Mouse (Mus musculus) forebrain, embryonic 14.5 days (tissue): ENCODE results near the gene Irak4. TPM values are rescaled to one million over a fixed set of nuclear protein-coding genes. Genes with fewer than 3 reads are reported as not detected.

ENCODE experiments used
- ATAC-seq: fragments of 200-750 bp; cut with Nextera tagmentation; 2 replicates; pipeline ENCODE4 v1.8.0; 2017; ENCODE audit warnings: mild to moderate bottlenecking, moderate library complexity
- DNase-seq: peaks from one replicate; pipeline ENCODE4 v3.0.0-alpha.2; 2015; ENCODE audit warnings: low spot score
- H3K27ac ChIP-seq: fragments of 300-500 bp; sonication (generic); 2 replicates; pipeline ENCODE4 v1.5.1; 2014; ENCODE audit warnings: low read depth, mild to moderate bottlenecking, control low read depth, low read length, moderate library complexity
- H3K27me3 ChIP-seq: fragments of 300-500 bp; sonication (generic); replicated peaks from 2 replicates; pipeline ENCODE4 v1.6.1; 2014; ENCODE audit warnings: low read length, control low read depth, mixed read lengths; ENCODE audit not compliant: control insufficient read depth, insufficient read depth
- H3K36me3 ChIP-seq: fragments of 300-500 bp; sonication (generic); 2 replicates; pipeline ENCODE4 v1.6.1; 2014; ENCODE audit warnings: low read length, control low read depth; ENCODE audit not compliant: control insufficient read depth, insufficient read depth
- H3K4me1 ChIP-seq: fragments of 300-500 bp; sonication (generic); 2 replicates; pipeline ENCODE4 v1.6.1; 2014; ENCODE audit warnings: antibody characterized with exemption, low read length, control low read depth; ENCODE audit not compliant: control insufficient read depth, insufficient read depth
- H3K4me2 ChIP-seq: fragments of 300-500 bp; sonication (generic); 2 replicates; pipeline ENCODE4 v1.6.1; 2014; ENCODE audit warnings: mild to moderate bottlenecking, control low read depth, low read length
- H3K4me3 ChIP-seq: fragments of 300-500 bp; sonication (generic); 2 replicates; pipeline ENCODE4 v1.5.1; 2014; ENCODE audit warnings: low read depth, low read length, control low read depth
- H3K9ac ChIP-seq: fragments of 300-500 bp; sonication (generic); 2 replicates; pipeline ENCODE4 v1.6.1; 2014; ENCODE audit warnings: mild to moderate bottlenecking, low read length, control low read depth, moderate library complexity
- H3K9me3 ChIP-seq: fragments of 300-500 bp; sonication (generic); replicated peaks from 2 replicates; pipeline ENCODE4 v1.6.1; 2016; ENCODE audit warnings: low read length, control low read depth, mixed read lengths; ENCODE audit not compliant: control insufficient read depth
- WGBS: fragments of 180-500 bp; shearing (Covaris S2); extraction: QIAGEN DNeasy Blood & Tissue Kit; methylation state at CpG from one replicate; pipeline ENCODE4 v1.1.7; 2014; 5-methylcytosine and 5-hydroxymethylcytosine counted together
- polyA plus RNA-seq: library from polyadenylated mRNA; unstranded; fragments of >200 nt; fragmentation: Nextera tagmentation; extraction: Ambion mirVana; gene quantifications from 2 replicates; pipeline ENCODE4 v1.2.1, GENCODE M21; 2014

Irak4 gene
- polyA plus RNA-seq, 1 experiment from 2014 or later: 0.97 TPM

DNA sequence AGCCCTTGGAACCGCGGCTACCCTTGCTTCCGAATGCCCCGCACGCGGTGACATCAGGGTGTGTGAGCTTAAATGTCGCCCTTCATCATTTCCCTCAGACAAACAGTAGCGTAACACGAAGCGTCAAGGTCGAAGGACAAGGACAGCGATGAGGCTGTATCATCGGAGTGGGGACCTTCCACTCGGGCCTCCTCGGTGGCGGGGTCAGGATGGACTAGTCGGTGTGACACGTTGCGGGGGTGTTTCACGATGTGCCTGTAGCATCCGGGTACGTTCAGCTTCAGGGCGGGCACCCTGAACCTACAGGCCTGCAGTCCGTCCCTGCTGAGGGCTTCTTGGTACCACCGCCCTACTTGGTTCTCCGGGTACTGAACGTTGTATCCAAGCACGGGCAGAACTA, 20.2 kb upstream of the Irak4 start:
- Histone ChIP-seq H3K9me3 (no peaks in the 10 kb centered on the region), H3K4me1 (no peaks in the 10 kb centered on the region), H3K4me3 (no peak overlapping the region), H3K36me3 (no peaks in the 10 kb centered on the region), H3K4me2 (no peak overlapping the region), H3K27ac (no peak overlapping the region), H3K27me3 (no peaks in the 10 kb centered on the region), H3K9ac (no peak overlapping the region)
- WGBS: 92% methylated on average over 28 of the region's 28 CpGs
- ATAC-seq (no peak), DNase-seq (no peak)

DNA sequence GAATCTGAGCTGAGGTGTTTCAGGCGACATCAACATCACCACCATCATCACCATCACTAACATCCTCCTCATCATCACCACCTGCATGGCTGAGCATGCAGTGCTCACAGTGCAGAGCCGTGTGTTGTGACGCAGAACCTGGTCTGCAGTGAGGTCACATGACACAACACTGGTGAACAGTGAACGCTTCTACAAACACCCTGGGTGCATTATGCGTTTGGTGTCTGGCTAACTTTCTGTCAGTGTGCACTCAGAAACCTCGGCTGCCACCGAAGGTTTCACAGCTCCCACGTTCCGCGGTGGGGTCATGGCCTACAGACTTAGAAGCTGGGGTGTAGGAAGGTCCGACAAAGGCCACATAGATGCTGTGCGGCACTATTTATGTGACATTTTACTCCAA, 18.5 kb upstream of the Irak4 start:
- ATAC-seq: no peak
- no peak for DNase-seq
- no peak overlapping the region for H3K9ac ChIP-seq
- no peak overlapping the region for H3K4me3 ChIP-seq
- WGBS: 88% methylated on average over 12 of the region's 12 CpGs
- no peak overlapping the region for H3K4me2 ChIP-seq
- H3K9me3 ChIP-seq: no peaks in the 10 kb centered on the region
- no peaks in the 10 kb centered on the region for H3K27me3 ChIP-seq
- H3K36me3 ChIP-seq: peaks cover 3% of the 10 kb centered on the region; the same call in 1 of the 2 replicates
- H3K27ac ChIP-seq: no peak overlapping the region
- H3K4me1 ChIP-seq: no peaks in the 10 kb centered on the region

- Histone ChIP-seq H3K4me3 (no peak overlapping the region), H3K27ac (no peak overlapping the region), H3K9ac (no peak overlapping the region), H3K4me2 (no peak overlapping the region), H3K9me3 (no peaks in the 10 kb centered on the region), H3K27me3 (no peaks in the 10 kb centered on the region), H3K4me1 (no peaks in the 10 kb centered on the region), H3K36me3 (peaks cover 3% of the 10 kb centered on the region; the same call in 1 of the 2 replicates)
- ATAC-seq: no peak
- DNase-seq: no peak
- 76% methylated on average over 3 of the region's 3 CpGs for WGBS
These were observed 12.9 kb upstream of the Irak4 start for GRCm38 (mm10) chr15:94530519-94530918.

DNA sequence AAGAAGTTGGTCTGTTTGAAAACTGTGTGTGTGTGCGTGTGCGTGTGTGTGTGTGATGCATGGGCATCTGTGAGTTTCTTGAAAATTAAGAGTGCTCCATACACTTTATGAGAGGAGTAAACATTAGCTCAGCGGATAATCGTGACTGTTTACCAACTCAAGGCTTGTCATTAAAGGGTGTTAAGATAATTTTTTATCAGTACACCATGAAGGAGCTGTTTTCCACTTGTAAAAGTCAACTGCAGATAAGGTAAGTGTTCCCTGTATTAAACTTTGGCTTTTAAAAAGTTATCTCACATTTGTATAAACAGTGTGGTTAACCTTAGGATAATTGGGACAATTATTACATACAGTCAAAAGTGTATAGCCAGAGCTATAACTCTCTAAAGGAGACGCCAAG, 11.1 kb upstream of the Irak4 start:
- no peak for DNase-seq
- H3K9me3 ChIP-seq: no peaks in the 10 kb centered on the region
- ATAC-seq: no peak
- no peak overlapping the region for H3K9ac ChIP-seq
- no peak overlapping the region for H3K4me2 ChIP-seq
- no peak overlapping the region for H3K27ac ChIP-seq
- peaks cover 3% of the 10 kb centered on the region; the same call in 1 of the 2 replicates for H3K36me3 ChIP-seq
- no peaks in the 10 kb centered on the region for H3K4me1 ChIP-seq
- no peak overlapping the region for H3K4me3 ChIP-seq
- 82% methylated on average over 5 of the region's 5 CpGs for WGBS
- H3K27me3 ChIP-seq: no peaks in the 10 kb centered on the region

DNA sequence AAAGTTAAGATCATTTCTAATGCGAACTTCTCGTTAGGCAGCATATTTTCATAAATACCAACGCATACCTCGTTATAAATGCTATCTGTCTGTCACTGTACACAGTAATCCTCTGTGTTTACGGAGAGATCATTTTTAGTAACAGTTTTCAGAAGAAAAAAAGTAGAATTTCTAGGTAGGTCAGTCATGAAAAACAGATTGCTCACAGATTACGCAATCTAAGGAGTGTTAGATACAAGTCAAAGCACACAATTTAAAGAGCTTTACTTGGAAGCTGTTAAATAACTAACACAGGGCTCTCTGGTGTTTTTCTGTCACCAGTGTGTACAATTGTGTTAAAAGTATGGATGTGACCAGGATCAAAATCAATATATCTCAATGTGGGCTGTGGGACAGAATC, 10.5 kb upstream of the Irak4 start:
- Histone ChIP-seq H3K4me2 (no peak overlapping the region), H3K4me3 (no peak overlapping the region), H3K9ac (no peak overlapping the region), H3K27ac (no peak overlapping the region), H3K4me1 (no peaks in the 10 kb centered on the region), H3K27me3 (no peaks in the 10 kb centered on the region), H3K36me3 (peaks cover 3% of the 10 kb centered on the region; the same call in 1 of the 2 replicates), H3K9me3 (no peaks in the 10 kb centered on the region)
- ATAC-seq: no peak
- 73% methylated on average over 6 of the region's 6 CpGs for WGBS
- no peak for DNase-seq

GRCm38 (mm10) chr15:94535521-94535920, 7.9 kb upstream of the Irak4 start:
- Histone ChIP-seq H3K9me3 (no peaks in the 10 kb centered on the region), H3K27ac (no peak overlapping the region), H3K9ac (no peak overlapping the region), H3K27me3 (no peaks in the 10 kb centered on the region), H3K4me1 (no peaks in the 10 kb centered on the region), H3K4me2 (no peak overlapping the region), H3K36me3 (no peaks in the 10 kb centered on the region), H3K4me3 (no peak overlapping the region)
- ATAC-seq (no peak), DNase-seq (no peak)
- 93% methylated on average over 7 of the region's 7 CpGs for WGBS

GRCm38 (mm10) chr15:94539296-94539695, 4.1 kb upstream of the Irak4 start:
- H3K4me3 ChIP-seq: no peak overlapping the region
- 95% methylated on average over 3 of the region's 3 CpGs for WGBS
- peaks cover 5% of the 10 kb centered on the region; the same call in 1 of the 2 replicates for H3K4me1 ChIP-seq
- no peak for ATAC-seq
- H3K27me3 ChIP-seq: no peaks in the 10 kb centered on the region
- H3K27ac ChIP-seq: no peak overlapping the region
- no peaks in the 10 kb centered on the region for H3K36me3 ChIP-seq
- no peak overlapping the region for H3K4me2 ChIP-seq
- H3K9ac ChIP-seq: no peak overlapping the region
- no peak for DNase-seq
- H3K9me3 ChIP-seq: no peaks in the 10 kb centered on the region

- Histone ChIP-seq H3K27ac (no peak overlapping the region), H3K4me3 (peak overlapping the region; percentile 62), H3K36me3 (no peaks in the 10 kb centered on the region), H3K9ac (peak overlapping the region; percentile 67), H3K4me1 (peaks cover 5% of the 10 kb centered on the region; the same call in 1 of the 2 replicates), H3K27me3 (no peaks in the 10 kb centered on the region), H3K9me3 (no peaks in the 10 kb centered on the region), H3K4me2 (peak overlapping the region; percentile 72)
- DNase-seq: no peak
- ATAC-seq: peak; percentile 88
- 15% methylated on average over 12 of the region's 22 CpGs for WGBS
These were observed 655 bp upstream of the Irak4 start for GRCm38 (mm10) chr15:94542567-94543408.

- peak overlapping the region; percentile 72 for H3K4me2 ChIP-seq
- no peaks in the 10 kb centered on the region for H3K36me3 ChIP-seq
- no peak for ATAC-seq
- H3K4me3 ChIP-seq: peak overlapping the region; percentile 62
- no peak for DNase-seq
- no peak overlapping the region for H3K27ac ChIP-seq
- H3K9me3 ChIP-seq: no peaks in the 10 kb centered on the region
- H3K4me1 ChIP-seq: peaks cover 5% of the 10 kb centered on the region; the same call in 1 of the 2 replicates
- peak overlapping the region; percentile 67 for H3K9ac ChIP-seq
- no peaks in the 10 kb centered on the region for H3K27me3 ChIP-seq
- WGBS: 36% methylated on average over 9 of the region's 9 CpGs
These were observed 701 bp downstream of the Irak4 start for GRCm38 (mm10) chr15:94544052-94544636.
